Mouse (Mus musculus) embryo, embryonic 10 days (tissue): Measurements from ENCODE around the gene Slco1a5.
A peak's percentile ranks its signal among the peaks of the same experiment; 100 is the strongest.
"Not testable (repeated sequence)": the region's sequence is repeated elsewhere in the genome, so short reads cannot be mapped to it uniquely, and the experiment has no call there.

Experiments used
- DNase-seq: peaks from one replicate; pipeline ENCODE4 v3.0.0-alpha.2; 2015; ENCODE audit warnings: low spot score

Slco1a5 gene

GRCm38 (mm10) chr6:142289413-142290118 lies 33.2 kb downstream of the Slco1a5 start:
- DNase-seq, result no peak

GRCm38 (mm10) chr6:142275721-142276442 lies 46.9 kb downstream of the Slco1a5 start:
- peak; percentile 21 for DNase-seq

- not testable (repeated sequence) for DNase-seq
Measured at GRCm38 (mm10) chr6:142250738-142251307, 72.0 kb downstream of the Slco1a5 start.

GRCm38 (mm10) chr6:142245065-142245464 lies 77.7 kb downstream of the Slco1a5 start:
- no peak for DNase-seq

DNA sequence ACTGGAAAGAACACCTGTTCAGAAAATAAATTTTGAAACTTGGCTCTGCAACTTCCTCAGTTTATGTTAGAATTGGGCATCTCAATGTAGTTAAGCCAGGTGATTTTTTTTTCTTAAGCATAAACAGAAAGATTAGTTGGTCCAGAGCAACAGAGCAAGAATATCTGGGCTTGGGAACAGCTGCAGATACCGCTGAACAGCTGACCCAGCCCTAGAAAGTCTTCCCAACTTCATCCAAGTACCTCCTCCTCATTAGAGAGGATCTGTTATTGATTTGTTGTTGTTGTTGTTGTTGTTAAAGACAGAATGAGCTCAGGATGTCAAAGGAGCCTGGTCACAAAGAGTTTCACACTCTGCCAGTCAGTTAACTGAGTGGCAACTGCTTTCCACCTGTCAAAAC lies 83.3 kb downstream of the Slco1a5 start:
- DNase-seq, result no peak

DNA sequence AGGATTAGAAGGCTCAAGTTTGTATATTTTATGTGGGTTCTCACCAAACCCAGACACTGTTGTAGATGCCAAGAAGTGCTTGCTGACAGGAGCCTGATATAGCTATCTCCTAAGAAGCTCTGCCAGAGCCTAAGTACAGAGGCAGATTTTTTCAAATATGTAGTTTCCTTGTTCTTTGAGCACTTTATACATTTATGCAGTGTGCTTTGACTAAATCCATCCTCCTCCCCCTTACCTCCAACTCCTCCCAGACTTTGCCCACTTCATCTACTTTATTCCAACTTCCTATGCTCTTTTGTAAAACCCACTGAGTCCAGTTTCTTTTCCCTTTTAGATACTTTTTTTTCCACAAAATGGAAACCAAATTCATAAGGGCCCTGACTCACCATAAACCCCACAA lies 102.6 kb downstream of the Slco1a5 start:
- no peak for DNase-seq

DNA sequence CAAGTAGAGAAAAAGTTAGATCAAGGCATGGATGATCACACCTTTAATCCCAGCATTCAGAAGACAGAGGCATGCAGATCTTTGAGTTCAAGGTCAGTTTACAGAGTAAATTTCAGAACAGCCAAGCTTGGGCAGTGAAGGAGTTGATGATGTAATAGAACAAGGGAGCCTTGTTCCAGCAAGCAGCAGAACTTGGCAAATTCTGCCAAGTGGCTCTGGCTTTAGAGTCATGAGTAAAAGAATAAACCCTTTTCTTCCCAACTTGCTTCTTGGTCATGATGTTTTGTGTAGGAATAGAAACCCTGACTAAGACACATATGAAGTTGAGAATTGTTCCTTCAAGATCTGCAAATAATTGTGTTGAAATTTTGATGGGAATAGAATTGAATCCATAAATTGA lies 111.0 kb downstream of the Slco1a5 start:
- no peak for DNase-seq

GRCm38 (mm10) chr6:142209749-142210148 lies 113.0 kb downstream of the Slco1a5 start:
- DNase-seq, result no peak

DNA sequence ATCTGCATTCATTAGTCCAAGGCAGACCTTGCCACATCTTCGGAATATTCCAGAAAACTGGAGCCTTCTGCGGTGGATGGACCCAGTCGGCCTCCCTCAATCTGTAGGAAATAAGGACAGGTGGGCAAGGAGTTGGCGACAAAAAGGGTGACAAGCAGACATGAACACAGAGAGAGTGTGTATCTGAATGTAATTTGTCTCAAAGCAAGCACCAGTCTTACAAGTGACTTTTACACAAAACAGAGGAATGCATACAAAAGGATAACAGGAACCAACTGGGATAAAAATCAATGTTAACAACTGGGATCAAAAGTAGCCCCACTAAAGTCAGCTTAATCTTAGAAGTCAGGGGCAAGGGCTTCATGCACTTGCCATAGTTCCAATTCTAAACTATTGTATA lies 114.4 kb downstream of the Slco1a5 start, which contains the start of gene Slco1a6:
Gene Slco1a6, minus strand, starts transcription at position 101 of the 400 bp plus-strand sequence.
- DNase-seq, result no peak

DNA sequence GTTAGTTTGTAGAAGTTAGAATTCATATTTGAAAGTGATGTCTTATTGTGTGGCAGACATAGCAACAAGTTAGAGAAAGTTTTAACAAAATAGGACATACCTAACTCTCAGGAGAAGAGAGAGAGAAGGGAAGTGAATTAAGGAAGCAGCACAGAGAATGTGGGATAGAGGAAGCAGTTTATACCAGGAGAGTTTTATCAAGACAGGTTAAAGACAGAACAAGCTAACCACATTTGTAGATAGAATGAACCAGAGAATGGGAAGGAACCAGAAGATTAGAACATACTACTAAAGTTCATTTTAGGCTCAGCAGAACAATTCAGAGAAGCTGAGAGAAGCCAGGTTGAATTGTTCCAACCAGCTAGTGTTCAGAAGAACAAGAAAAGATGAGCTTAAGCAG lies 122.3 kb downstream of the Slco1a5 start:
- DNase-seq, result no peak

GRCm38 (mm10) chr6:142194245-142194644 lies 128.5 kb downstream of the Slco1a5 start:
- DNase-seq, result no peak

GRCm38 (mm10) chr6:142191962-142192361 lies 130.8 kb downstream of the Slco1a5 start:
- no peak for DNase-seq

GRCm38 (mm10) chr6:142187426-142187825 lies 135.4 kb downstream of the Slco1a5 start:
- no peak for DNase-seq

- DNase-seq, result no peak
Measured at GRCm38 (mm10) chr6:142185868-142186415, 136.8 kb downstream of the Slco1a5 start.
